Mouse (Mus musculus) hindbrain, embryonic 12.5 days (tissue): Measurements from ENCODE around the gene Dchs1. TPM values are rescaled to one million over a fixed set of nuclear protein-coding genes. Genes with fewer than 3 reads are reported as not detected.

Source experiments
- ATAC-seq: fragments of 200-750 bp; cut with Nextera tagmentation; 2 replicates; pipeline ENCODE4 v1.8.0; 2017; ENCODE audit warnings: moderate TSS enrichment; ENCODE audit not compliant: low FRiP score
- H3K27ac ChIP-seq: fragments of 300-500 bp; sonication (generic); 2 replicates; pipeline ENCODE4 v1.5.1; 2016; ENCODE audit warnings: mild to moderate bottlenecking
- H3K27me3 ChIP-seq: fragments of 300-500 bp; sonication (generic); 2 replicates; pipeline ENCODE4 v1.6.1; 2016; ENCODE audit warnings: mild to moderate bottlenecking
- H3K36me3 ChIP-seq: fragments of 300-500 bp; sonication (generic); 2 replicates; pipeline ENCODE4 v1.6.1; 2016; ENCODE audit warnings: mild to moderate bottlenecking
- H3K4me1 ChIP-seq: fragments of 300-500 bp; sonication (generic); 2 replicates; pipeline ENCODE4 v1.6.1; 2016
- H3K4me2 ChIP-seq: fragments of 300-500 bp; sonication (generic); replicated peaks from 2 replicates; pipeline ENCODE4 v1.6.1; 2016; ENCODE audit warnings: mild to moderate bottlenecking
- H3K4me3 ChIP-seq: fragments of 300-500 bp; sonication (generic); 2 replicates; pipeline ENCODE4 v1.5.1; 2016; ENCODE audit warnings: mild to moderate bottlenecking
- H3K9ac ChIP-seq: fragments of 300-500 bp; sonication (generic); 2 replicates; pipeline ENCODE4 v1.6.1; 2016; ENCODE audit warnings: mild to moderate bottlenecking, moderate library complexity
- H3K9me3 ChIP-seq: fragments of 300-500 bp; sonication (generic); replicated peaks from 2 replicates; pipeline ENCODE4 v1.6.1; 2016; ENCODE audit warnings: mild to moderate bottlenecking
- WGBS: fragments of 180-500 bp; shearing (Covaris S2); methylation state at CpG from one replicate; pipeline ENCODE4 v1.1.7; 2016; 5-methylcytosine and 5-hydroxymethylcytosine counted together
- polyA plus RNA-seq: library from polyadenylated mRNA; unstranded; fragments of >200 nt; fragmentation: Nextera tagmentation; extraction: Ambion mirVana; gene quantifications from 2 replicates; pipeline ENCODE4 v1.2.1, GENCODE M21; 2016

The Dchs1 gene
- polyA plus RNA-seq, result 26.9 and 28.6 TPM in 2 replicates

DNA sequence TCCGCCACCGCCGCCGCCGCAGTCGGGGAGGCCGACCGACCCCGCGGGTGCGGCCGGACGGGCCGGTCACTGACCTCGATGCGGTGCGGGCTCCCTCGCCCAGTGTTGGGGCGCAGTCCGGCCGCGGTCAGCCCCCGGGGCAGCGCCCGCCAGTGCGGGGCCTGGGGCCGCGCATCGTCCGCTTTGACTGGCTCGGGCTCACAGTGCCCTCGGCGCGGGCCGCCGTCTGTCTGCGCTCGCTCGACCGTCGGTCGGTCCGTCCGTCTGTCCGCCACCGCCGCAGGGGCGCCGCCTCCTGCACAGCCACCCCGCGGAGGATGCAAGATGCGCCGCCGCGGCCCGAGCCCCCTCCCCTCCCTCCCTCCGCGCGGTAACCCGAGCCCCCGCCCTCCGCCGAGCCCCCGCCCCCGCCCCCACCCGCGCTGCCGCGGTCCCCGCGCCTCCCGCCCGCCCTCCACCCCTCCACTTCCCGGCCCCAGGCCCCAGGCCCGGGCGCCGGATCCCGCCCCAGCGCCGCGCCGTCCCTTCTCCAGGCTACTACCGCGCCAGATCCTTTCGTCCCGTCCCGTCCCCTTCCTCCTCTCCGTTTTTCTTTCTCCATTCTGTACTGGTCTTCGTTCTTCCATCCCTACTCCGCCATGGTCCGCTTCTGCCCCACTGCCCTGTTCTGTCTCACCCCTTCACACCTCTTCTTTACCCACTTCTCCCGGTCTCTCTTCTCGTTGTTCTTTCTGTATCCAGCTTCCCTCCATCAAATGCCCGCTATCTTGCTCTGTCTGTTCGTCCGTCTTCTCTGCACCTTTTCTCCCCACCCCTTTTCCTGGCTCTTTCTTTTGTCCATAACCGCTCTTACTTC is at the start of gene Dchs1:
TSS of gene Dchs1 (minus strand) at position 370 of the 856 bp plus-strand sequence.
- WGBS, result 1% methylated on average over 36 of the region's 97 CpGs
- H3K9me3 ChIP-seq, result no peaks in the 10 kb centered on the region
- peak; percentile 81 for ATAC-seq

DNA sequence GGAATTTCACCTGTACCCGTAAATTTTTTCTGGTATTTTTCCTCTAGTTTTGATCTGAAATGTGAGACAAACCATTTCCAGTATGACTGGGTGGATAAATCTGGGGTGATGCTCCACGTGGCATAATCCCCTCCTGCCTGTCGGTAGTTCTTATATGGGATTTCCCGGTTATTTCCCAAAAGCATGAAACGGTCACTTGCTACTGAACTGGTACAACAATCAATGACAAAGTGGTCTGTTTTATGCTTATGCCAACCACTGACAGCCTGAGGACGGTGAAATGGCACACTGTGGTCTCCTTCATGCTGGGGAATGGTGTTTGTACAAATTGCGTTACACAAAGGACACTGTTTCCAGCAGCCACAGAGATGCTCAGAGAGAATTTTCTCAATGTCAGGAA is 36.8 kb upstream of the Dchs1 start:
- no peak for ATAC-seq
- Histone ChIP-seq H3K9me3 (no peaks in the 10 kb centered on the region), H3K4me1 (no peaks in the 10 kb centered on the region), H3K4me3 (no peak overlapping the region), H3K9ac (no peak overlapping the region), H3K4me2 (no peak overlapping the region), H3K27ac (no peak overlapping the region), H3K36me3 (no peaks in the 10 kb centered on the region), H3K27me3 (no peaks in the 10 kb centered on the region)
- WGBS, result 79% methylated on average over 7 of the region's 7 CpGs

More for the DNA sequence above, at the start of gene Dchs1:
- Histone ChIP-seq H3K27ac (peak within 1 kb of the TSS; percentile 95), H3K27me3 (no peaks in the 10 kb centered on the region), H3K9ac (peak within 1 kb of the TSS; percentile 99), H3K4me1 (peaks cover 39% of the 10 kb centered on the region), H3K36me3 (peaks cover 25% of the 10 kb centered on the region), H3K4me3 (peak within 1 kb of the TSS; percentile 93), H3K4me2 (peak within 1 kb of the TSS; percentile 59)

DNA sequence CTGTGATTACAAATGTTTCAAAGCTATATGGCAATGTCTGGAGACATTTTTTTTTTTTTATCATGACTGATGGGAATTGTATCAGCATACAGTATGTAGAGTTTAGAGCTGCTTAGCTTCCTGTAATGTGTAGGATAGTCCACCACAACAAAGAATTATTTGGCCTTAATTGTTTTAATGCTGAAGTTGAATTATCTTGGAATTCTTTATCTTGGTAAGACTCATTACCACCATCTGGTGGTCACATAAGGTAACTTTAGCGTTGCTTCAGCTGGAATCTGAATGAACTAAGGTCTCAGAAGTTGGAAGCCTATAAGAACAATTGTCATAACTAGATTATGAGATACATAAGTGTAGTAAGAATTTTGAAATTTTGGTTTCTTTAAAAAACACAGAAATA is 31.0 kb upstream of the Dchs1 start:
- Histone ChIP-seq H3K4me2 (no peak overlapping the region), H3K27ac (no peak overlapping the region), H3K36me3 (no peaks in the 10 kb centered on the region), H3K9me3 (no peaks in the 10 kb centered on the region), H3K9ac (no peak overlapping the region), H3K4me3 (no peak overlapping the region), H3K27me3 (no peaks in the 10 kb centered on the region), H3K4me1 (no peaks in the 10 kb centered on the region)
- 0% methylated on average over 1 of the region's 1 CpGs for WGBS
- ATAC-seq, result no peak

DNA sequence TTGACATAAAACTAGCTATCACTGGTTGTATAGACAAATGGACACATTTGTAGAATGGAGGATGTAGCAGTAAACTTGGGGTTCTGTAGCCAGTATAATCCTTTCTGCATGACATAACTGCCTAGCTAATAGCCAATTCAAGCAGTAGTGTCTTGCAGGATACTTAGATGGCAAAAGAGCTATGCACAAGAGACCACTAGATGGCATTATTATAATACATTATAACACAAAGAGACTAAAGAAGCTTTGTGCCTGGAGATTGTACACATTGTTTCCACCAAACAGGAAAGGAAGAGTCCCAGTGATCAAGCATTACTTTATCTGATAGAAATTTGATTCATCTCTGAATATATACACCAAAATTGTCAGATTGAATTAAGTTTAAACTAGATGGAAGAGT is 29.3 kb upstream of the Dchs1 start:
- Histone ChIP-seq H3K4me2 (no peak overlapping the region), H3K9me3 (no peaks in the 10 kb centered on the region), H3K36me3 (no peaks in the 10 kb centered on the region), H3K4me1 (no peaks in the 10 kb centered on the region), H3K27me3 (no peaks in the 10 kb centered on the region), H3K9ac (no peak overlapping the region), H3K27ac (no peak overlapping the region), H3K4me3 (no peak overlapping the region)
- no peak for ATAC-seq

DNA sequence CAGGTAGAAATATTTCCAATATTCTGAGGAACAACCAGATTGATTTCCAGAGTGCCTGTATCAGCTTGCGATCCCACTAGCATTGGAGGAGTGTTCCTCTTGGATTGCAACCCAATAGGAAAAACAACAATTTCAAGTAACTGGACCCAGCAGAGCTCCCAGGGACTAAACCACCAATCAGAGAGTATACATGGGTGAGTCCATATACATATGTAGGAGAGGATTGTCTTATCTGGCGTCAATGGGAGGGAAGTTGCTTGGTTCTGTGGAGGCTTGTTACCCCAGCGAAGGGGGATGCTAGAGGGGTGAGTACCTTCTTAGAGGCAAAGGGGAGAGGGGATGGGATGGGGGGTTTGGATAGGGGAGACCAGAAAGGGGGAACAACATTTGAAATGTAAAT is 25.9 kb upstream of the Dchs1 start:
- H3K27ac ChIP-seq, result no peak overlapping the region
- H3K9ac ChIP-seq, result no peak overlapping the region
- peaks cover 14% of the 10 kb centered on the region for H3K36me3 ChIP-seq
- peaks cover 11% of the 10 kb centered on the region for H3K4me1 ChIP-seq
- no peak overlapping the region for H3K4me2 ChIP-seq
- WGBS, result 76% methylated on average over 3 of the region's 3 CpGs
- H3K4me3 ChIP-seq, result no peak overlapping the region
- no peaks in the 10 kb centered on the region for H3K9me3 ChIP-seq
- H3K27me3 ChIP-seq, result no peaks in the 10 kb centered on the region
- no peak for ATAC-seq

DNA sequence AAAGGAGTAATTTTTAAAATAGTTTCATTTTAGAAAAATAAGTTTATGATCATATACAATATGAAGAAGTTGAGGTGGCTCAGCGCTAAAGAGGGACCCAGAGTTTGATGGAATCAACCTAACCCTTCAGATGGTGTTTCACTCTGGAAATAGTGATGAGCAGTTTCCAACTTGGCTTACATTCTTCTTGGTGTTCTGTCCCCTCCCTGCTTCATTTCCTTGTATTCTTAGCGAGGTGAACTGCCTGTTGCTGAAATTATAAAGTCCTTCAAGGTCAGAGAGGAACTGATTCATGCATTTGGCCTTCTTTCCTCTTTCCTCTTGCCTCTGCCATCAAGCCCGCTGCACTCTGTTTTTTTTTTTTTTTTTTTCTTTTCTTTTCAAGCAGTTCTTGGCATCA is 25.1 kb upstream of the Dchs1 start:
- ATAC-seq, result no peak
- Histone ChIP-seq H3K4me1 (peaks cover 11% of the 10 kb centered on the region), H3K4me3 (no peak overlapping the region), H3K36me3 (peaks cover 15% of the 10 kb centered on the region), H3K27ac (no peak overlapping the region), H3K9ac (no peak overlapping the region), H3K27me3 (no peaks in the 10 kb centered on the region), H3K4me2 (no peak overlapping the region), H3K9me3 (no peaks in the 10 kb centered on the region)
- WGBS, result 82% methylated on average over 3 of the region's 3 CpGs

DNA sequence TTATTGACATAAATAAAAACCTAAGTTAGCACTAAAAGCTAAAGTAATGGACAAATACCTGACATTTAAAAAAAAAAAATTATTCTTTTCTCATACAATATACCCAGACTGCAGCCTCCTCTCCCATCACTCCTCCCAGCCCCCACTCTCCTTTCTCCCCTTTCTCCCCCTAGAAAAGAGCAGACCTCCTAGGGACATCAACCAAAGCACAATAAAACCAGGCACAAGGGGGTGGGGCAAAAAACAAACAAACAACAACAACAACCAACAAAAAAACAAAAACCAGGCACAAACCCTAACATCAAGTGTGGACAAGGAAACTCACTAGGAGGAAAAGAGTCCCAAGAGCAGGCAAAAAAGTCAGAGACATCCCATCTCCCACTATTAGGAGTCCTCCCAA is 24.1 kb upstream of the Dchs1 start:
- Histone ChIP-seq H3K27ac (no peak overlapping the region), H3K9me3 (no peaks in the 10 kb centered on the region), H3K4me1 (peaks cover 11% of the 10 kb centered on the region), H3K4me2 (peak overlapping the region; percentile 72; the same call in 1 of the 2 replicates), H3K27me3 (no peaks in the 10 kb centered on the region), H3K9ac (no peak overlapping the region), H3K4me3 (peak overlapping the region; percentile 75; the same call in 1 of the 2 replicates), H3K36me3 (peaks cover 15% of the 10 kb centered on the region)
- peak; percentile 26 for ATAC-seq

DNA sequence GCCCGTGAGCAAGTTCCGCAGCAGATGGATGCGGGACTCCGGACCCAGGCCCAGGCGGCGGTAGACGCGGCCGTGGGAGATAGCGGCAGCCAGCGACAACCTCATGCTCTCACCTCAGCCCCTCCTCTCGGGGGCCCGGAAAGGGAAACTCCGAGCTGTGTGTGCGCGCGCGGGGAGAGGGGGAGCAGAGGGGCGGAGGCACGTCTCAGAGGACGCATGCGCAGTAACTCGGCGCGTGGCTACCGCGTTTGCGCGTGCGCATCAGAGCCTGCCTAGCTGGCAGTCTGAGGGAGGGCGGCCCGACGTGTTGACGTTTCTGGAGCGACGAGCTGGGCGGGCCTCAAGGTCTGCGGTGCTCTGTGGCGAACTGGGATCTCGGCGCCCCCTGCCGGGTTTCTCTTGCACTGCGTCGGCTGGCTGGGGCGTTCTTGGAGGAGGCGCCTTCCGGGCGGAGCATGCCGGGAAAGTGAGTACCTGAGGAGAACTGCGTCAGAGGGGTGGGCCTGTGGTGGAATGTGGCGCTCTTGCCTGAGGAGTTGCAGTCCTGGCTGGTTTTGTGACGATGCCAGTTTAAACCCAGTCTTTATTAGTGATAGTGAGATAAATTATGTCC is 23.5 kb upstream of the Dchs1 start, which contains the start of gene Mrpl17:
TSS of gene Mrpl17 (minus strand) at position 223 of the 613 bp plus-strand sequence.
- 1% methylated on average over 46 of the region's 52 CpGs for WGBS

DNA sequence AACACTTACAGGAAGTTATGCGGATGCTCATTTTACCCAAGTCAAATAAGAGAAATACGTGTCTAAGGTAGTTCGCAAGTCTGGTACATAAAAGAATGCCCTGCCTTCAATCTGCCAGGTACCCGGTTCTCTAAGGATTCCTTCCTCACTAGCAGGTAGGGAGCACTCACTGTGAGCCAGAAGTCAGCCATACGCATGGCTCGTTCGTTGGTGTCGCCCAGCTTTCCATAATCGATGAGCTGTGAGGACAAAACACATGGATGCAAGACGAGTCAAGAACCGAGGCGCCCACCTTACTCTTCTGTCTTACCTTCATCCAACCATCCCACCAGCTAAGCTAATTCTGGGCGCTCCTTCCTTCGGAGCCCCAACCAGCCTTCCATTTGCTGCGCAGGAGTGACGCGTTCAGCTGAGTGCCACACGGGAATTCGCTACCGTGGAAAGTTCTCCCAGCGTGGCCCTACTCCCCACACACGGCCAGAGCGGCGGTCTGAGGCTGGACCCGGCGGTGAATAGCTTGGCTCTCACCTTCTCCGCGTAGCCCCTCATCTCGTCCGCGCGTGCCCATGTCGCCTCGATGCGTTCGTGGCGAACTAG is 22.9 kb upstream of the Dchs1 start:
- peak overlapping the region; percentile 91 for H3K9ac ChIP-seq
- 6% methylated on average over 37 of the region's 37 CpGs for WGBS
- H3K27me3 ChIP-seq, result no peaks in the 10 kb centered on the region
- H3K4me3 ChIP-seq, result peak overlapping the region; percentile 75
- H3K4me1 ChIP-seq, result peaks cover 11% of the 10 kb centered on the region
- peak overlapping the region; percentile 89 for H3K27ac ChIP-seq
- no peak for ATAC-seq
- H3K9me3 ChIP-seq, result no peaks in the 10 kb centered on the region
- H3K4me2 ChIP-seq, result peak overlapping the region; percentile 72
- peaks cover 15% of the 10 kb centered on the region for H3K36me3 ChIP-seq

More for the DNA sequence above, 23.5 kb upstream of the Dchs1 start, which contains the start of gene Mrpl17:
- Histone ChIP-seq H3K27me3 (no peaks in the 10 kb centered on the region), H3K27ac (peak within 1 kb of the TSS; percentile 89), H3K9me3 (no peaks in the 10 kb centered on the region), H3K4me2 (peak within 1 kb of the TSS; percentile 72), H3K9ac (peak within 1 kb of the TSS; percentile 91), H3K4me1 (peaks cover 11% of the 10 kb centered on the region), H3K4me3 (peak within 1 kb of the TSS; percentile 75), H3K36me3 (peaks cover 15% of the 10 kb centered on the region)
- peak; percentile 99 for ATAC-seq

DNA sequence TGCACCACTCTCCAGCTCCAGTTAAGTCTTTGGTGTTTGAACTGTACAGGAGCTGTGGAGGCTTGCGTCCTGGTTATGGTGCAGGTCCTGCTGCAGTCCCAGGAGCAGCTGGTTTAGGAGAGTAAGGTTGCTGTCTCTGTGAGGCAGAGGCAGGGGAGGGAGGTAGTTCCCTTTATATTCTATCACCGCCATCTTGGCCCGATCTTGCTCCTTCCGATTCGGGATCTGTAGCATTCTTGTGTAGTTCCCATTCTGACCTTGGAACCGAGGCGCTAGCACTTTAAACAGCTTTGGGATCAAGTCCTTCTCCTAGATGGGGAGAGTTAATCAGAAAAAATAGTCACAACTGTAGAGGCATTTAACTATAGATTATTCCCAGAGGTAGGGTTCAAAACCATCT is 22.4 kb upstream of the Dchs1 start:
- Histone ChIP-seq H3K9me3 (no peaks in the 10 kb centered on the region), H3K4me1 (peaks cover 11% of the 10 kb centered on the region), H3K36me3 (peaks cover 15% of the 10 kb centered on the region), H3K9ac (peak overlapping the region; percentile 91), H3K27ac (no peak overlapping the region), H3K27me3 (no peaks in the 10 kb centered on the region), H3K4me2 (peak overlapping the region; percentile 72), H3K4me3 (peak overlapping the region; percentile 75)
- ATAC-seq, result no peak
- WGBS, result 85% methylated on average over 7 of the region's 7 CpGs

DNA sequence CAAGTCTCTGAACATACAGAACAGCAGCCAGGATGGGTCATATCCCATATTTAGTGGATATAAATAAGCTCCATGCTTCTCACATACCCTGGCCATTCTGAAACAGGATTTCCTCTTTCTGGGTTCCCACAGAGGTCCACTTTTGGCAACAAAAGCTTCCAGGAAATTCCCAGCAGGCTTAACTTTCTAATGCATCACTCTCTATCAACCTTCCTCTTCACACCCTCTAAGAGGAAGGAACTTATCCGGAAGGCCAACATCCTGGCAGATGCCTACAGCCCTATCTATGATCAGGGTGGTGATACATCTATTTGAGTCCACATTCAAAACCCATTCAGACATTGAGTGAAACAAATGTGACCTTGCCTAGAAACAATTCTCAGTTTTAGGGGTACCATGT is 20.9 kb upstream of the Dchs1 start:
- no peaks in the 10 kb centered on the region for H3K9me3 ChIP-seq
- WGBS, result 93% methylated on average over 1 of the region's 1 CpGs
- no peak for ATAC-seq

DNA sequence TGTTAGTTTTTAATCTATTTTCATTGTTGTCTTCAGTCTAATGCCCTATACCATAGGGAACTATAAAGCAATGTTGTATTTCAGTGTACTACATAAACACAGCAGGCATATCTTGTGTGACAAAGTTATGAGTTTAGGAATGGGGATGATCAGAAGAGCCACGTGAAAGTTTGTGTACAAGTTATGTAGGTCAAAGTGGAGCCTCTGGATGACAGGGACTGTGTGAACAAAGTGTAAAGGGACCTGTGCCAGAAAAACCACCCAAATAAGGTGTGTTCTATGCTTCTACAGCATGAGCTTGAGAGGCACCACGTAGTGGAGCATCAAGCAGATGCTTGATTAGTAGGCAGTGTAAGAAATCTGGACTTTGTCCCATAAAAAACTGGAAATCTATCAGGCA is 19.3 kb upstream of the Dchs1 start:
- Histone ChIP-seq H3K4me1 (peaks cover 11% of the 10 kb centered on the region), H3K36me3 (peaks cover 15% of the 10 kb centered on the region), H3K27me3 (no peaks in the 10 kb centered on the region), H3K9me3 (no peaks in the 10 kb centered on the region), H3K27ac (no peak overlapping the region), H3K9ac (no peak overlapping the region), H3K4me2 (no peak overlapping the region), H3K4me3 (no peak overlapping the region)
- ATAC-seq, result no peak
- WGBS, result 71% methylated on average over 2 of the region's 2 CpGs

More for the DNA sequence above, 20.9 kb upstream of the Dchs1 start:
- H3K4me1 ChIP-seq, result peaks cover 11% of the 10 kb centered on the region
- no peak overlapping the region for H3K27ac ChIP-seq
- H3K4me3 ChIP-seq, result no peak overlapping the region
- peaks cover 15% of the 10 kb centered on the region for H3K36me3 ChIP-seq
- H3K4me2 ChIP-seq, result no peak overlapping the region
- H3K9ac ChIP-seq, result no peak overlapping the region
- H3K27me3 ChIP-seq, result no peaks in the 10 kb centered on the region
